Mouse (Mus musculus) hindbrain, embryonic 11.5 days (tissue): ENCODE data around the gene Amdhd2. TPM values are rescaled to one million over a fixed set of nuclear protein-coding genes. Genes with fewer than 3 reads are reported as not detected.

Experiments used
- ATAC-seq: fragments of 200-750 bp; cut with Nextera tagmentation; 2 replicates; pipeline ENCODE4 v1.8.0; 2017; ENCODE audit warnings: mild to moderate bottlenecking, moderate TSS enrichment, moderate library complexity; ENCODE audit not compliant: low FRiP score
- DNase-seq: peaks from one replicate; pipeline ENCODE4 v3.0.0-alpha.2; 2015; ENCODE audit warnings: low spot score
- H3K27ac ChIP-seq: fragments of 300-500 bp; sonication (generic); 2 replicates; pipeline ENCODE4 v1.5.1; 2014; ENCODE audit warnings: mild to moderate bottlenecking, low read depth, low read length
- H3K27me3 ChIP-seq: fragments of 300-500 bp; sonication (generic); 2 replicates; pipeline ENCODE4 v1.6.1; 2014; ENCODE audit warnings: mild to moderate bottlenecking, low read length, moderate library complexity, mixed read lengths; ENCODE audit not compliant: control insufficient read depth, insufficient read depth
- H3K36me3 ChIP-seq: fragments of 300-500 bp; sonication (generic); 2 replicates; pipeline ENCODE4 v1.6.1; 2014; ENCODE audit warnings: mild to moderate bottlenecking, low read length, moderate library complexity, mixed read lengths; ENCODE audit not compliant: control insufficient read depth, insufficient read depth
- H3K4me1 ChIP-seq: fragments of 300-500 bp; sonication (generic); replicated peaks from 2 replicates; pipeline ENCODE4 v1.6.1; 2014; ENCODE audit warnings: low read length, mixed read lengths; ENCODE audit not compliant: control insufficient read depth, insufficient read depth
- H3K4me2 ChIP-seq: fragments of 300-500 bp; sonication (generic); replicated peaks from 2 replicates; pipeline ENCODE4 v1.6.1; 2014; ENCODE audit warnings: mild to moderate bottlenecking, low read depth, low read length
- H3K4me3 ChIP-seq: fragments of 300-500 bp; sonication (generic); 2 replicates; pipeline ENCODE4 v1.5.1; 2014; ENCODE audit warnings: low read depth, low read length
- H3K9ac ChIP-seq: fragments of 300-500 bp; sonication (generic); 2 replicates; pipeline ENCODE4 v1.6.1; 2014; ENCODE audit warnings: low read depth, low read length
- H3K9me3 ChIP-seq: fragments of 300-500 bp; sonication (generic); 2 replicates; pipeline ENCODE4 v1.6.1; 2016; ENCODE audit warnings: low read length; ENCODE audit not compliant: control insufficient read depth
- WGBS: fragments of 180-500 bp; shearing (Covaris S2); extraction: QIAGEN DNeasy Blood & Tissue Kit; methylation state at CpG from one replicate; pipeline ENCODE4 v1.1.7; 2014; 5-methylcytosine and 5-hydroxymethylcytosine counted together
- polyA plus RNA-seq: library from polyadenylated mRNA; unstranded; fragments of >200 nt; fragmentation: Nextera tagmentation; extraction: Ambion mirVana; gene quantifications from 2 replicates; pipeline ENCODE4 v1.2.1, GENCODE M21; 2014

The Amdhd2 gene
- polyA plus RNA-seq, 1 experiment from 2014 or later = 31.1 TPM

GRCm38 (mm10) chr17:24119446-24119845 lies 44.1 kb downstream of the Amdhd2 start:
- Histone ChIP-seq H3K27ac (no peak overlapping the region), H3K4me1 (no peaks in the 10 kb centered on the region), H3K9ac (no peak overlapping the region), H3K36me3 (no peaks in the 10 kb centered on the region), H3K27me3 (no peaks in the 10 kb centered on the region), H3K4me3 (no peak overlapping the region), H3K4me2 (no peak overlapping the region), H3K9me3 (no peaks in the 10 kb centered on the region)
- ATAC-seq (no peak), DNase-seq (no peak)
- WGBS = 88% methylated on average over 3 of the region's 3 CpGs

- Histone ChIP-seq H3K4me1 (no peaks in the 10 kb centered on the region), H3K4me2 (no peak overlapping the region), H3K4me3 (no peak overlapping the region), H3K9me3 (no peaks in the 10 kb centered on the region), H3K36me3 (no peaks in the 10 kb centered on the region), H3K27me3 (no peaks in the 10 kb centered on the region), H3K27ac (no peak overlapping the region), H3K9ac (no peak overlapping the region)
- DNase-seq = no peak
- 85% methylated on average over 4 of the region's 4 CpGs for WGBS
- ATAC-seq = no peak
Observed at GRCm38 (mm10) chr17:24113031-24113430, 50.5 kb downstream of the Amdhd2 start.

GRCm38 (mm10) chr17:24111256-24111655 lies 52.3 kb downstream of the Amdhd2 start:
- DNase-seq = no peak
- Histone ChIP-seq H3K4me3 (no peak overlapping the region), H3K36me3 (no peaks in the 10 kb centered on the region), H3K27me3 (no peaks in the 10 kb centered on the region), H3K9ac (no peak overlapping the region), H3K27ac (no peak overlapping the region), H3K4me1 (no peaks in the 10 kb centered on the region), H3K4me2 (no peak overlapping the region), H3K9me3 (no peaks in the 10 kb centered on the region)
- ATAC-seq = no peak
- 94% methylated on average over 1 of the region's 1 CpGs for WGBS

GRCm38 (mm10) chr17:24108896-24109295 lies 54.7 kb downstream of the Amdhd2 start:
- Histone ChIP-seq H3K9me3 (no peaks in the 10 kb centered on the region), H3K4me3 (no peak overlapping the region), H3K27ac (no peak overlapping the region), H3K4me2 (no peak overlapping the region), H3K9ac (no peak overlapping the region), H3K36me3 (no peaks in the 10 kb centered on the region), H3K27me3 (no peaks in the 10 kb centered on the region), H3K4me1 (no peaks in the 10 kb centered on the region)
- DNase-seq = no peak
- 79% methylated on average over 1 of the region's 1 CpGs for WGBS
- ATAC-seq = no peak

Other genes with a start within 250 kb of the Amdhd2 start
- gene Dcpp3, start 246.3 kb downstream of the Amdhd2 start, polyA plus RNA-seq = not detected in 2 replicates
- gene Sbp, start 222.1 kb downstream of the Amdhd2 start, polyA plus RNA-seq = not detected in 2 replicates
- not detected in 2 replicates for gene Sbpl, start 208.5 kb downstream of the Amdhd2 start, polyA plus RNA-seq
- gene Prss30, start 183.2 kb downstream of the Amdhd2 start, polyA plus RNA-seq = not detected in 2 replicates
- 0.25 and 0.51 TPM in 2 replicates for gene Prss22, start 165.7 kb downstream of the Amdhd2 start, polyA plus RNA-seq
- gene Prss27, start 125.6 kb downstream of the Amdhd2 start, polyA plus RNA-seq = 0.19 TPM in 1 of 2 replicates, not detected in the other
- 79.8 and 87.2 TPM in 2 replicates for gene Kctd5, start 90.3 kb downstream of the Amdhd2 start, polyA plus RNA-seq
- gene Pdpk1, start 12.8 kb downstream of the Amdhd2 start, polyA plus RNA-seq = 46.5 and 61.7 TPM in 2 replicates
- 499 and 514 TPM in 2 replicates for gene Atp6v0c, start 5.9 kb upstream of the Amdhd2 start, polyA plus RNA-seq
- gene Tbc1d24, start 41.8 kb upstream of the Amdhd2 start, polyA plus RNA-seq = 6.2 and 6.3 TPM in 2 replicates
- gene Ntn3, start 45.8 kb upstream of the Amdhd2 start, polyA plus RNA-seq = 4.4 and 5.0 TPM in 2 replicates
- 16.2 and 17.8 TPM in 2 replicates for gene Tedc2, start 57.1 kb upstream of the Amdhd2 start, polyA plus RNA-seq
- gene Ccnf, start 87.7 kb upstream of the Amdhd2 start, polyA plus RNA-seq = 63.6 and 71.7 TPM in 2 replicates
- gene Abca17, start 187.3 kb upstream of the Amdhd2 start, polyA plus RNA-seq = not detected in 2 replicates
- 11.8 and 14.1 TPM in 2 replicates for gene Abca3, start 188.2 kb upstream of the Amdhd2 start, polyA plus RNA-seq